Mouse (Mus musculus) liver, postnatal 0 days (tissue): ENCODE results near the gene Maea.

Experiments used
- CTCF ChIP-seq: sonication (generic); IDR thresholded peaks from 2 replicates; pipeline ENCODE4 v1.5.1; 2016; ENCODE audit warnings: antibody characterized with exemption, low read depth
- EP300 ChIP-seq: IDR thresholded peaks from 2 replicates; pipeline ENCODE4 v1.6.1; 2016; ENCODE audit warnings: antibody characterized with exemption, low read depth, mild to moderate bottlenecking

GRCm38 (mm10) chr5:33349706-33350105 lies 14.4 kb downstream of the Maea start:
- TF ChIP-seq EP300 (no peak), CTCF (no peak)
